Mouse (Mus musculus) CH12.LX (cell line): ENCODE measurements around the gene Fhit. TPM values are rescaled to one million over a fixed set of nuclear protein-coding genes. Genes with fewer than 3 reads are reported as not detected.

Source experiments
- DNase-seq: peaks from one replicate; pipeline ENCODE4 v3.0.0-alpha.2; 2013; ENCODE audit errors: extremely low read depth
- H3K27ac ChIP-seq: 2 replicates; pipeline ENCODE4 v1.5.1; 2012; ENCODE audit warnings: low read depth, mild to moderate bottlenecking, control low read depth, moderate library complexity; ENCODE audit not compliant: insufficient read depth
- H3K27me3 ChIP-seq: replicated peaks from 2 replicates; pipeline ENCODE3; 2012; ENCODE audit warnings: inconsistent platforms
- H3K36me3 ChIP-seq, 2 experiments: replicated peaks in 1 of 2; 2 replicates each; pipeline versions ENCODE3 to v1.6.1; 2012; ENCODE audit warnings: inconsistent platforms in 1 of 2, low read length in 1 of 2, mild to moderate bottlenecking in 1 of 2, mixed read lengths in 1 of 2, moderate library complexity in 1 of 2; ENCODE audit not compliant: control insufficient read depth in 1 of 2, insufficient read depth in 1 of 2
- H3K4me1 ChIP-seq, 2 experiments: 2 replicates each; pipeline ENCODE4 v1.6.1; 2012; ENCODE audit warnings: inconsistent platforms in 1 of 2, moderate library complexity in 1 of 2; ENCODE audit not compliant: insufficient read depth in 2 of 2, control insufficient read depth in 1 of 2
- H3K4me2 ChIP-seq: 2 replicates; pipeline ENCODE4 v1.6.1; 2012; ENCODE audit warnings: low read depth, mild to moderate bottlenecking, control low read depth; ENCODE audit not compliant: poor library complexity, insufficient read depth, severe bottlenecking
- H3K4me3 ChIP-seq, 3 experiments: fragments of 150-350 bp in 1 of 3; sonication (generic) in 1 of 3; replicated peaks in 1 of 3; 2 replicates each; pipeline versions ENCODE3 to v1.5.1; 2011 to 2012; ENCODE audit warnings: low read depth in 2 of 3, low read length in 2 of 3, mild to moderate bottlenecking in 2 of 3, moderate library complexity in 2 of 3, control low read depth in 1 of 3, improper control_type of control experiment in 1 of 3, inconsistent platforms in 1 of 3, mixed read lengths in 1 of 3; ENCODE audit not compliant: poor library complexity in 1 of 3
- H3K79me2 ChIP-seq: replicated peaks from 2 replicates; pipeline ENCODE4 v1.6.1; 2012; ENCODE audit warnings: mild to moderate bottlenecking, moderate library complexity; ENCODE audit not compliant: control insufficient read depth, poor library complexity, insufficient read depth, severe bottlenecking; ENCODE audit errors: extremely low read depth
- H3K9ac ChIP-seq: 2 replicates; pipeline ENCODE4 v1.6.1; 2012; ENCODE audit warnings: low read depth, mild to moderate bottlenecking, control low read depth, moderate library complexity; ENCODE audit not compliant: insufficient read depth
- H3K9me3 ChIP-seq: replicated peaks from 2 replicates; pipeline ENCODE3; 2012; ENCODE audit warnings: low read length, inconsistent platforms, mixed read lengths
- CHD1 ChIP-seq: IDR thresholded peaks from 2 replicates; pipeline ENCODE4 v1.6.1; 2012; ENCODE audit warnings: low read depth, low read length, improper control_type of control experiment, inconsistent platforms
- CHD2 ChIP-seq: IDR thresholded peaks from 2 replicates; pipeline ENCODE4 v1.6.1; 2011; ENCODE audit warnings: low read length, improper control_type of control experiment
- E2F4 ChIP-seq: IDR thresholded peaks from 2 replicates; pipeline ENCODE4 v1.6.1; 2011; ENCODE audit warnings: low read depth, low read length, improper control_type of control experiment; ENCODE audit not compliant: insufficient replicate concordance
- EP300 ChIP-seq: IDR thresholded peaks from 2 replicates; pipeline ENCODE4 v1.6.1; 2011; ENCODE audit warnings: low read length, improper control_type of control experiment
- GABPA ChIP-seq: IDR thresholded peaks from 2 replicates; pipeline ENCODE4 v1.6.1; 2012; ENCODE audit warnings: low read depth, low read length, improper control_type of control experiment, inconsistent platforms; ENCODE audit not compliant: insufficient replicate concordance
- HCFC1 ChIP-seq: IDR thresholded peaks from 2 replicates; pipeline ENCODE4 v1.6.1; 2012; ENCODE audit warnings: low read depth, mild to moderate bottlenecking, inconsistent platforms, low read length, improper control_type of control experiment
- IRF4 ChIP-seq: IDR thresholded peaks from 2 replicates; pipeline ENCODE4 v1.6.1; 2014; ENCODE audit warnings: low read depth, mild to moderate bottlenecking, inconsistent platforms, low read length, improper control_type of control experiment
- JUN ChIP-seq: IDR thresholded peaks from 2 replicates; pipeline ENCODE4 v1.6.1; 2011; ENCODE audit warnings: low read depth, mild to moderate bottlenecking, low read length, improper control_type of control experiment, moderate library complexity; ENCODE audit not compliant: insufficient read depth
- MAX ChIP-seq: IDR thresholded peaks from 2 replicates; pipeline ENCODE4 v1.6.1; 2011; ENCODE audit warnings: low read length, improper control_type of control experiment
- MAZ ChIP-seq: IDR thresholded peaks from 2 replicates; pipeline ENCODE4 v1.6.1; 2012; ENCODE audit warnings: low read depth, mild to moderate bottlenecking, inconsistent platforms, low read length, improper control_type of control experiment, moderate library complexity
- MXI1 ChIP-seq: IDR thresholded peaks from 2 replicates; pipeline ENCODE4 v1.6.1; 2011; ENCODE audit warnings: mild to moderate bottlenecking, low read depth, low read length, improper control_type of control experiment
- NELFE ChIP-seq: IDR thresholded peaks from 2 replicates; pipeline ENCODE4 v1.6.1; 2011; ENCODE audit warnings: low read depth, low read length, improper control_type of control experiment
- NRF1 ChIP-seq: IDR thresholded peaks from 2 replicates; pipeline ENCODE4 v1.6.1; 2014; ENCODE audit warnings: low read depth, mild to moderate bottlenecking, inconsistent platforms, low read length, improper control_type of control experiment, moderate library complexity
- POLR2A ChIP-seq: IDR thresholded peaks from 2 replicates; pipeline ENCODE4 v1.6.1; 2011; ENCODE audit warnings: low read depth, mild to moderate bottlenecking, improper control_type of control experiment, low read length
- RAD21 ChIP-seq: IDR thresholded peaks from 2 replicates; pipeline ENCODE4 v1.6.1; 2011; ENCODE audit warnings: low read depth, mild to moderate bottlenecking, low read length, improper control_type of control experiment, moderate library complexity
- SIN3A ChIP-seq: IDR thresholded peaks from 2 replicates; pipeline ENCODE4 v1.6.1; 2012; ENCODE audit warnings: low read length, improper control_type of control experiment, inconsistent platforms
- SMC3 ChIP-seq: IDR thresholded peaks from 2 replicates; pipeline ENCODE4 v1.6.1; 2011; ENCODE audit warnings: low read depth, low read length, improper control_type of control experiment
- TBP ChIP-seq: conservative IDR thresholded peaks from 2 replicates; pipeline ENCODE4 v1.6.1; 2011; ENCODE audit warnings: low read depth, low read length, improper control_type of control experiment
- TCF12 ChIP-seq: IDR thresholded peaks from 2 replicates; pipeline ENCODE4 v1.6.1; 2014; ENCODE audit warnings: low read depth, mild to moderate bottlenecking, inconsistent platforms, low read length, improper control_type of control experiment
- ZKSCAN1 ChIP-seq: IDR thresholded peaks from 2 replicates; pipeline ENCODE4 v1.6.1; 2012; ENCODE audit warnings: low read depth, inconsistent platforms, low read length, improper control_type of control experiment, borderline replicate concordance
- dilution Hi-C: fragments of 300-500 bp; cut with MboI; formaldehyde crosslinking; loops from 2 replicates; pipeline ENCODE4 v1.14.3; 2020; ENCODE audit warnings: low sequenced_read_pairs; ENCODE audit not compliant: extremely low pct_unique_long_range_greater_than_20kb, extremely low pct_ligation_motif_present
- in situ Hi-C: fragments of 300-500 bp; cut with MboI; formaldehyde crosslinking; loops from 3 replicates; pipeline ENCODE4 v1.14.3; 2019; ENCODE audit warnings: low sequenced_read_pairs, low pct_ligation_motif_present, low pct_unique_long_range_greater_than_20kb, mixed read lengths
- polyA plus RNA-seq: library from polyadenylated mRNA; unstranded; fragments of >175 nt; gene quantifications from 2 replicates; pipeline ENCODE4 v1.2.1, GENCODE M21; 2012; ENCODE audit warnings: low read depth; ENCODE audit not compliant: insufficient read length
- total RNA-seq, 2 experiments: library from RNA; depleted of rRNA; stranded (reverse); fragments of 300-350 nt in 1 of 2; fragments of >200 nt in 1 of 2; gene quantifications; 2 replicates each; pipeline ENCODE4 v1.2.3; 2012 to 2014

The Fhit gene
- total and polyA plus RNA-seq, 3 experiments, result 0.64 to 1.9 (median 0.64) TPM

DNA sequence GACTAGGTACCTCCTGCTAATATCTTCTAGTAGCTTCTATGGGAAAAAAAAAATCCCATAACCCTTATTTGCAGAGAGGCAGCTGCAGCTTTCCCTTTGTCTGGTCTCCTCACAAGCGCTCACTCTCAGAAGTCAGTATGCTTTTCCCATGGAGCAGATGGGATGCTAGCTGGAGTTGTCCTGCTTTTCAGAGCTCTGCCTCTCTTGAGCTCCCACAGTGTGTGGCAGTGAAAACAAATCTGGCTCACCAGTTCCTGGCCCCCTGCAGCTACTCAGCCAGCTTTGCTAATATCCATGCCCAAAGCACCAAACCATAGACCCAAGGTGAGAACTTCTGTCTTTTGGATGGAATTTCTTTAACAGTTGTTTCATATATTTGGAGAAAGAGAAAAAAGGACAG, 1510.4 kb downstream of the Fhit start:
- Histone ChIP-seq H3K36me3 (no peaks in the 10 kb centered on the region), H3K4me3 (no peak overlapping the region), H3K27me3 (no peaks in the 10 kb centered on the region), H3K9me3 (no peaks in the 10 kb centered on the region), H3K4me1 (no peaks in the 10 kb centered on the region), H3K4me2 (no peak overlapping the region), H3K27ac (no peak overlapping the region), H3K9ac (no peak overlapping the region), H3K79me2 (no peaks in the 10 kb centered on the region)
- no peak for DNase-seq
- in situ Hi-C loops (no loop called here), dilution Hi-C loops (no loop called here)
- TF ChIP-seq NRF1, result no peak
- TF ChIP-seq HCFC1, result no peak

DNA sequence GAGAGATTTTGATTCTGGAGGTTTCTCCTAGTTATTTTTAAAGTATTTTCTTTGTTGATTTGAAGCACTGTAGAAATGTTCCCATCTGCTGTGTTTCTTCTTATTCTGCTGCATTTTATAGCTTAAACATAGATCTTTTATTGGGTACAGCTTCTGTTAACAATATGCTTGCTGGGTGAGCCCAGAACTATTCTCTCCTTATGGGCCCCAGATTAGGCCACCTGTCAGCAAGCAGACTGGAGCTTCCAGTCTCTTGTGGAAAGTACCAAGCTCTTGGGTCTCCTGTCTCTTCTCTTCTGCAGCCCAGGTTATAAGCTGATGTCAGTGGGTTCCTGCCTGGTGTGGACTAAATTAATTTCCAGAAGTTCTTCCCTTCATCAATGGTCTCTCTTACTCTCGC, 1513.4 kb downstream of the Fhit start:
- Histone ChIP-seq H3K27ac (no peak overlapping the region), H3K9me3 (no peaks in the 10 kb centered on the region), H3K4me1 (no peaks in the 10 kb centered on the region), H3K4me2 (no peak overlapping the region), H3K4me3 (no peak overlapping the region), H3K27me3 (no peaks in the 10 kb centered on the region), H3K36me3 (no peaks in the 10 kb centered on the region), H3K79me2 (no peaks in the 10 kb centered on the region), H3K9ac (no peak overlapping the region)
- in situ Hi-C loops, result loop anchor here (10.0 kb wide), 1 partner anchor 244 kb away; no protein-coding TSS in a partner anchor
- dilution Hi-C loops, result no loop called here
- no peak for DNase-seq
- no peak for TF ChIP-seq TBP
- no peak for TF ChIP-seq CHD1
- no peak for TF ChIP-seq TCF12
- no peak for TF ChIP-seq MAX
- TF ChIP-seq SIN3A, result no peak

DNA sequence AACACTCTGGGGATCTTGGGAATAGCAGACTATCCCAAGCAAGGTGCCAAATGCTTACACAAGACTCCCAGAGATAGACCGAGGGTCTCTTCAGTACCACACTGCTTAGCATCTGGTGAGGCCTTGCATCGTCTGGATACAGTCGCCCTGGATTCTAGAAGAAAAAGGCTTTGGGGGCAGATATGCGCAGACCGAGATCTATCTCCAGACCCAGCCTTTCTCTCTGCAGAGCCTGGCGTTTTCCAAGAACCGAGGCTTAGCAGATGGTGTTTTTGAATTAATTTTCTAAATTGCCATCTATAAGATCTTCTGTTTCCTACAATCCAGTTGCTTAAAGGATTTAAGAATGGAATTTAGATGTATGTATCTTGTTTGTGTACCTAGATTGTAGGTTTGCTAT, 1515.6 kb downstream of the Fhit start:
- dilution Hi-C loops, result no loop called here
- Histone ChIP-seq H3K4me2 (no peak overlapping the region), H3K36me3 (no peaks in the 10 kb centered on the region), H3K4me1 (no peaks in the 10 kb centered on the region), H3K79me2 (no peaks in the 10 kb centered on the region), H3K4me3 (no peak overlapping the region), H3K9me3 (no peaks in the 10 kb centered on the region), H3K27me3 (no peaks in the 10 kb centered on the region), H3K27ac (no peak overlapping the region), H3K9ac (no peak overlapping the region)
- DNase-seq, result no peak
- in situ Hi-C loops, result loop anchor here (10.0 kb wide), 1 partner anchor 241 kb away; no protein-coding TSS in a partner anchor
- TF ChIP-seq JUN, result no peak
- no peak for TF ChIP-seq EP300
- no peak for TF ChIP-seq ZKSCAN1
- TF ChIP-seq MAZ, result no peak
- no peak for TF ChIP-seq GABPA
- no peak for TF ChIP-seq CHD2
- TF ChIP-seq E2F4, result no peak
- no peak for TF ChIP-seq POLR2A
- TF ChIP-seq CHD1, result no peak
- TF ChIP-seq RAD21, result no peak
- TF ChIP-seq MXI1, result no peak
- TF ChIP-seq NELFE, result no peak
- no peak for TF ChIP-seq SMC3
- no peak for TF ChIP-seq IRF4
